Mouse (Mus musculus) thymus, adult 2 months (tissue): Measurements from ENCODE around the gene Dennd5a.

Source experiments
- CTCF ChIP-seq: fragments of 200-500 bp; IDR thresholded peaks from 2 replicates; pipeline ENCODE4 v1.5.1; 2012; ENCODE audit warnings: mild to moderate bottlenecking, control low read depth, low read length, moderate library complexity, borderline replicate concordance; ENCODE audit not compliant: control insufficient read depth, poor library complexity, insufficient read depth; ENCODE audit errors: extremely low read depth
- POLR2A ChIP-seq: fragments of 200-500 bp; IDR thresholded peaks from 2 replicates; pipeline ENCODE4 v1.6.1; 2012; ENCODE audit warnings: mild to moderate bottlenecking, low read length, control low read depth, moderate library complexity; ENCODE audit not compliant: control insufficient read depth, poor library complexity, insufficient read depth; ENCODE audit errors: extremely low read depth

- TF ChIP-seq CTCF (no peak), POLR2A (no peak)
These were observed 25.4 kb upstream of the Dennd5a start for GRCm38 (mm10) chr7:109985661-109986132.
